Mouse (Mus musculus) small intestine, adult 2 months (tissue): Measurements from ENCODE around the gene Cacna2d3.

ENCODE experiments used
- CTCF ChIP-seq: fragments of 200-500 bp; IDR thresholded peaks from 2 replicates; pipeline ENCODE4 v1.5.1; 2012; ENCODE audit warnings: low read depth, mild to moderate bottlenecking, control low read depth, inconsistent platforms, low read length, moderate library complexity, mixed read lengths; ENCODE audit not compliant: insufficient replicate concordance, insufficient read length; ENCODE audit errors: extremely low read depth
- POLR2A ChIP-seq: fragments of 200-500 bp; IDR thresholded peaks from 2 replicates; pipeline ENCODE4 v1.6.1; 2012; ENCODE audit warnings: low read depth, mild to moderate bottlenecking, control low read depth, inconsistent platforms, low read length, moderate library complexity

DNA sequence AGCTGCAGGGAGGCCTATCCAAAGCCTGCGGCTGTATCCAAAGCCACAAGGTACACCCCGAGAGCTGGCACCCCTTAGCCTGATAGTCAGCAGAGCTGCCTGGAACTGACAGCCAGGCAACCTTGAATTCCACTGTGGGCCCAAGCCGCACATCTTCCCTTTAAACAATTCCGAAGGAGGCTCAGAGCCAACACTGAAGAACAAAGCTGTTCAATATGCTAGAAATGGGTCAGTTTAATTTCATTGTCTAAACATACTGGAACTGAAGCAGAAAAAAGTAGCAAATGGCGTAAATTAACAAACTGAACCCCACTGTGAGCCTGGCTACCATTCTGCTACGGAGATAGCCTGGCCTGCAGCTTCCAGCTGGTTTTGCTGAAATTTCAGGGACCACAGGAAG, 72.9 kb downstream of the Cacna2d3 start:
- TF ChIP-seq POLR2A (no peak), CTCF (no peak)
